Mouse (Mus musculus) stomach, embryonic 16.5 days (tissue): Measurements from ENCODE around the gene Kxd1. TPM values are rescaled to one million over a fixed set of nuclear protein-coding genes. Genes with fewer than 3 reads are reported as not detected.

Experiments used
- ATAC-seq: fragments of 200-750 bp; cut with Nextera tagmentation; 2 replicates; pipeline ENCODE4 v1.8.0; 2017; ENCODE audit warnings: moderate number of reproducible peaks, moderate TSS enrichment; ENCODE audit not compliant: insufficient read depth, low FRiP score
- H3K27ac ChIP-seq: fragments of 300-500 bp; sonication (generic); 2 replicates; pipeline ENCODE4 v1.5.1; 2014; ENCODE audit warnings: low read length
- H3K27me3 ChIP-seq: fragments of 300-500 bp; sonication (generic); 2 replicates; pipeline ENCODE4 v1.6.1; 2014; ENCODE audit warnings: low read length, control low read depth, mixed read lengths; ENCODE audit not compliant: control insufficient read depth, insufficient read depth
- H3K36me3 ChIP-seq: fragments of 300-500 bp; sonication (generic); 2 replicates; pipeline ENCODE4 v1.6.1; 2014; ENCODE audit warnings: low read length; ENCODE audit not compliant: control insufficient read depth, insufficient read depth
- H3K4me1 ChIP-seq: fragments of 300-500 bp; sonication (generic); 2 replicates; pipeline ENCODE4 v1.6.1; 2014; ENCODE audit warnings: low read length, control low read depth, mixed read lengths; ENCODE audit not compliant: control insufficient read depth, insufficient read depth
- H3K4me2 ChIP-seq: fragments of 300-500 bp; sonication (generic); 2 replicates; pipeline ENCODE4 v1.6.1; 2014; ENCODE audit warnings: low read depth, low read length, mixed read lengths
- H3K4me3 ChIP-seq: fragments of 300-500 bp; sonication (generic); replicated peaks from 2 replicates; pipeline ENCODE4 v1.5.1; 2014; ENCODE audit warnings: mild to moderate bottlenecking, low read length
- H3K9ac ChIP-seq: fragments of 300-500 bp; sonication (generic); 2 replicates; pipeline ENCODE4 v1.6.1; 2014; ENCODE audit warnings: low read length
- H3K9me3 ChIP-seq: fragments of 300-500 bp; sonication (generic); replicated peaks from 2 replicates; pipeline ENCODE4 v1.6.1; 2016; ENCODE audit warnings: low read length, control low read depth; ENCODE audit not compliant: control insufficient read depth
- WGBS: fragments of 180-500 bp; shearing (Covaris S2); extraction: QIAGEN DNeasy Blood & Tissue Kit; methylation state at CpG from one replicate; pipeline ENCODE4 v1.1.7; 2014; 5-methylcytosine and 5-hydroxymethylcytosine counted together
- polyA plus RNA-seq: library from polyadenylated mRNA; unstranded; fragments of >200 nt; fragmentation: Nextera tagmentation; extraction: Ambion mirVana; gene quantifications from 2 replicates; pipeline ENCODE4 v1.2.1, GENCODE M21; 2015

Gene Kxd1
- polyA plus RNA-seq, 1 experiment from 2014 or later, result 53.9 TPM

- H3K27ac ChIP-seq, result peak within 1 kb of the TSS; percentile 95
- ATAC-seq, result peak; percentile 93
- peak within 1 kb of the TSS; percentile 97 for H3K4me2 ChIP-seq
- 0 out of 2 replicates have a peak, but pooled peaks cover 10% of the 10 kb centered on the region for H3K36me3 ChIP-seq
- H3K9ac ChIP-seq, result peak within 1 kb of the TSS; percentile 90
- H3K9me3 ChIP-seq, result no peaks in the 10 kb centered on the region
- H3K4me1 ChIP-seq, result peaks cover 29% of the 10 kb centered on the region
- peak within 1 kb of the TSS; percentile 91 for H3K4me3 ChIP-seq
- no peaks in the 10 kb centered on the region for H3K27me3 ChIP-seq
- under 1% methylated on average over 58 of the region's 58 CpGs for WGBS
These were observed 11.5 kb upstream of the Kxd1 start, which contains the start of gene Ell for GRCm38 (mm10) chr8:70539077-70539813. Gene Ell, plus strand, starts transcription at chr8:70539457.

GRCm38 (mm10) chr8:70538633-70539076, 10.9 kb upstream of the Kxd1 start:
- WGBS, result under 1% methylated on average over 32 of the region's 32 CpGs
- H3K9ac ChIP-seq, result peak overlapping the region; percentile 90

GRCm38 (mm10) chr8:70538024-70538579, 10.3 kb upstream of the Kxd1 start:
- peak; percentile 12; the same call in 1 of the 2 replicates for ATAC-seq
- Histone ChIP-seq H3K27ac (peak overlapping the region; percentile 94), H3K9ac (peak overlapping the region; percentile 72), H3K27me3 (no peaks in the 10 kb centered on the region), H3K36me3 (0 out of 2 replicates have a peak, but pooled peaks cover 10% of the 10 kb centered on the region), H3K4me1 (peaks cover 21% of the 10 kb centered on the region), H3K4me3 (peak overlapping the region; percentile 91), H3K9me3 (no peaks in the 10 kb centered on the region), H3K4me2 (peak overlapping the region; percentile 97)
- WGBS, result 11% methylated on average over 24 of the region's 24 CpGs

More at GRCm38 (mm10) chr8:70538633-70539076, 10.9 kb upstream of the Kxd1 start:
- ATAC-seq, result peak; percentile 79
- Histone ChIP-seq H3K27me3 (no peaks in the 10 kb centered on the region), H3K4me1 (peaks cover 23% of the 10 kb centered on the region), H3K4me2 (peak overlapping the region; percentile 97), H3K4me3 (peak overlapping the region; percentile 91), H3K27ac (peak overlapping the region; percentile 95), H3K36me3 (0 out of 2 replicates have a peak, but pooled peaks cover 10% of the 10 kb centered on the region), H3K9me3 (no peaks in the 10 kb centered on the region)

GRCm38 (mm10) chr8:70535701-70536100, 7.9 kb upstream of the Kxd1 start:
- H3K9ac ChIP-seq, result no peak overlapping the region
- H3K9me3 ChIP-seq, result no peaks in the 10 kb centered on the region
- no peaks in the 10 kb centered on the region for H3K27me3 ChIP-seq
- WGBS, result 88% methylated on average over 2 of the region's 2 CpGs
- H3K27ac ChIP-seq, result no peak overlapping the region
- ATAC-seq, result no peak
- peaks cover 12% of the 10 kb centered on the region for H3K4me1 ChIP-seq
- H3K4me2 ChIP-seq, result no peak overlapping the region
- no peak overlapping the region for H3K4me3 ChIP-seq
- peaks cover 25% of the 10 kb centered on the region; the same call in 1 of the 2 replicates for H3K36me3 ChIP-seq

- Histone ChIP-seq H3K4me2 (no peak overlapping the region), H3K9me3 (no peaks in the 10 kb centered on the region), H3K4me3 (no peak overlapping the region), H3K36me3 (peaks cover 27% of the 10 kb centered on the region; the same call in 1 of the 2 replicates), H3K27ac (no peak overlapping the region), H3K9ac (no peak overlapping the region), H3K4me1 (peaks cover 8% of the 10 kb centered on the region), H3K27me3 (no peaks in the 10 kb centered on the region)
- ATAC-seq, result no peak
- WGBS, result 94% methylated on average over 3 of the region's 3 CpGs
These were observed 7.5 kb upstream of the Kxd1 start for GRCm38 (mm10) chr8:70535221-70535620.

- no peak for ATAC-seq
- Histone ChIP-seq H3K36me3 (peaks cover 33% of the 10 kb centered on the region; the same call in 1 of the 2 replicates), H3K27ac (no peak overlapping the region), H3K9me3 (no peaks in the 10 kb centered on the region), H3K4me2 (no peak overlapping the region), H3K27me3 (no peaks in the 10 kb centered on the region), H3K4me1 (peaks cover 8% of the 10 kb centered on the region), H3K9ac (no peak overlapping the region), H3K4me3 (no peak overlapping the region)
- 89% methylated on average over 12 of the region's 12 CpGs for WGBS
These were observed 6.5 kb upstream of the Kxd1 start for GRCm38 (mm10) chr8:70534281-70534680.

- no peak overlapping the region for H3K4me2 ChIP-seq
- H3K4me1 ChIP-seq, result peaks cover 14% of the 10 kb centered on the region
- WGBS, result 90% methylated on average over 2 of the region's 2 CpGs
- H3K27ac ChIP-seq, result no peak overlapping the region
- H3K9me3 ChIP-seq, result no peaks in the 10 kb centered on the region
- ATAC-seq, result no peak
- H3K4me3 ChIP-seq, result no peak overlapping the region
- H3K36me3 ChIP-seq, result peaks cover 27% of the 10 kb centered on the region; the same call in 1 of the 2 replicates
- no peak overlapping the region for H3K9ac ChIP-seq
- no peaks in the 10 kb centered on the region for H3K27me3 ChIP-seq
These were observed 2.6 kb upstream of the Kxd1 start for GRCm38 (mm10) chr8:70530314-70530713.

- WGBS, result 92% methylated on average over 3 of the region's 3 CpGs
- peaks cover 23% of the 10 kb centered on the region; the same call in 1 of the 2 replicates for H3K36me3 ChIP-seq
These were observed 2.0 kb upstream of the Kxd1 start for GRCm38 (mm10) chr8:70529741-70530161.

GRCm38 (mm10) chr8:70529299-70529698, 1.5 kb upstream of the Kxd1 start:
- H3K27ac ChIP-seq, result no peak overlapping the region

More at GRCm38 (mm10) chr8:70529741-70530161, 2.0 kb upstream of the Kxd1 start:
- Histone ChIP-seq H3K9me3 (no peaks in the 10 kb centered on the region), H3K27me3 (no peaks in the 10 kb centered on the region), H3K4me2 (no peak overlapping the region), H3K9ac (no peak overlapping the region), H3K4me1 (peaks cover 14% of the 10 kb centered on the region), H3K27ac (no peak overlapping the region), H3K4me3 (no peak overlapping the region)
- ATAC-seq, result no peak

More at GRCm38 (mm10) chr8:70529299-70529698, 1.5 kb upstream of the Kxd1 start:
- H3K9me3 ChIP-seq, result no peaks in the 10 kb centered on the region
- H3K4me2 ChIP-seq, result no peak overlapping the region
- H3K27me3 ChIP-seq, result no peaks in the 10 kb centered on the region
- H3K4me1 ChIP-seq, result peaks cover 14% of the 10 kb centered on the region
- peak overlapping the region; percentile 28; the same call in 1 of the 2 replicates for H3K9ac ChIP-seq
- no peak for ATAC-seq
- 78% methylated on average over 5 of the region's 5 CpGs for WGBS
- H3K36me3 ChIP-seq, result peaks cover 23% of the 10 kb centered on the region; the same call in 1 of the 2 replicates
- H3K4me3 ChIP-seq, result no peak overlapping the region
